Mouse (Mus musculus): ENCODE measurements around the gene Josd2. TPM values are rescaled to one million over a fixed set of nuclear protein-coding genes. Genes with fewer than 3 reads are reported as not detected.

The Josd2 gene
- polyA plus RNA-seq, 1 experiment from 2014 or later: 26.9 TPM

GRCm38 (mm10) chr7:44461503-44462217 is 6.1 kb upstream of the Josd2 start:
- Histone ChIP-seq H3K27me3 (ENCODE audit: control insufficient read depth, insufficient read depth, low read length) (no peaks in the 10 kb centered on the region), H3K9ac (replicated peaks; ENCODE audit: low read depth, low read length) (no peak overlapping the region), H3K27ac (ENCODE audit: low read depth, low read length) (no peak overlapping the region), H3K4me3 (ENCODE audit: low read depth, low read length) (no peak overlapping the region), H3K4me2 (ENCODE audit: low read depth, low read length) (no peak overlapping the region), H3K4me1 (ENCODE audit: control insufficient read depth, insufficient read depth, low read length) (peaks cover 17% of the 10 kb centered on the region), H3K9me3 (ENCODE audit: control insufficient read depth, low read length) (no peaks in the 10 kb centered on the region), H3K36me3 (ENCODE audit: control insufficient read depth, insufficient read depth, low read length) (peaks cover 46% of the 10 kb centered on the region)
- 56% methylated on average over 54 of the region's 57 CpGs for WGBS
- no peak for ATAC-seq (ENCODE audit: low read depth)

DNA sequence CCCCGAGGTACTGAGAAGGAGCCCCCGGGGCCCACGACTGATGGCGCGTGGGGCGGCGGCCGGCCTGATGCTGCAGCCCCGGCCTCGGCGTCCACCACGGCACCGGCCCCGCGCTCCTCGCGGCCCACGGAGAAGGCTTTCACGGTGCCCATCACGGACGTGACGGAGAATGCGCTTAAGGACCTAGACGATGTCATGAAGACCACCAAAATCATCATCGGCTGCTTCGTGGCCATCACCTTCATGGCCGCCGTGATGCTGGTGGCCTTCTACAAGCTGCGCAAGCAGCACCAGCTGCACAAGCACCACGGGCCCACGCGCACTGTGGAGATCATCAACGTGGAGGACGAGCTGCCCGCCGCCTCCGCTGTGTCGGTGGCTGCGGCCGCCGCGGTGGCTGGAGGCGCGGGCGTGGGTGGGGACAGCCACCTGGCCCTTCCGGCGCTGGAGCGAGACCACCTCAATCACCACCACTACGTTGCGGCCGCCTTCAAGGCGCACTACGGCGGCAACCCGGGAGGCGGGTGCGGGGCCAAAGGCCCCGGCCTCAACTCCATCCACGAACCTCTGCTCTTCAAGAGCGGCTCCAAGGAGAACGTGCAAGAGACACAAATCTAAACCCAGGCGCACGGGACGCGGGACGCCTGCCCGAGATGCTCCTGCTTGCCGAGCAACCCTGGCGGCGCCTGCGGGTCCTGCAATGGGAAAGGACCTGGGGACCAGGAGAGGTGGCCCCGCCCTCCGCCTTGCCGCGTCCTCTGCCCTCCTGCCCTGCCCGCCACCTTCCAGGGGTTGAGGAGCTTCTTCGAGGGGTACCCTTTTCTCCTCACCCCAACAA is 5.3 kb upstream of the Josd2 start:
- Histone ChIP-seq H3K9me3 (ENCODE audit: control insufficient read depth, low read length) (no peaks in the 10 kb centered on the region), H3K4me1 (ENCODE audit: control insufficient read depth, insufficient read depth, low read length) (peaks cover 17% of the 10 kb centered on the region), H3K36me3 (ENCODE audit: control insufficient read depth, insufficient read depth, low read length) (peaks cover 42% of the 10 kb centered on the region), H3K4me2 (ENCODE audit: low read depth, low read length) (no peak overlapping the region), H3K27ac (ENCODE audit: low read depth, low read length) (0 out of 2 replicates have a peak overlapping the region, but pooled peaks have one; percentile 5), H3K9ac (replicated peaks; ENCODE audit: low read depth, low read length) (no peak overlapping the region), H3K27me3 (ENCODE audit: control insufficient read depth, insufficient read depth, low read length) (no peaks in the 10 kb centered on the region), H3K4me3 (ENCODE audit: low read depth, low read length) (no peak overlapping the region)
- 14% methylated on average over 71 of the region's 77 CpGs for WGBS
- no peak for ATAC-seq (ENCODE audit: low read depth)

DNA sequence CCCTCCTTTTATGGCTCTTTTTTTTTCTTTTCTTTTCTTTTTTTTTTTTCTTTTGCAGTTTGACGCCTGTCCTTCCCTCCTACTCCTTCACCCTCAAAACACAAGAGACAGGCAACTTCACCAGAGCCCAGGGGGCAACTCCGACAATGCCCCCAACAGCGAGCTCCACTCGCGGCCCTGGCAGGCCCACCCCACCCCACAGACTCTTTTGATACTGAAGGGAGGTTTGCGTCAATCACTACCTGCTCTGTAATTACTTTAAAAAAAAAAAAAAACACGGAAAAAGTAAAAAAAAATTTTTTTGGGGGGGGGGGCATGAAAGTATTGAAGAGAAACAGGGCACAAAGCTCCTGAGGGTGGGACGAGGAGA is 4.7 kb upstream of the Josd2 start:
- Histone ChIP-seq H3K4me1 (ENCODE audit: control insufficient read depth, insufficient read depth, low read length) (peaks cover 17% of the 10 kb centered on the region), H3K27me3 (ENCODE audit: control insufficient read depth, insufficient read depth, low read length) (no peaks in the 10 kb centered on the region), H3K4me3 (ENCODE audit: low read depth, low read length) (no peak overlapping the region), H3K4me2 (ENCODE audit: low read depth, low read length) (no peak overlapping the region), H3K36me3 (ENCODE audit: control insufficient read depth, insufficient read depth, low read length) (peaks cover 42% of the 10 kb centered on the region), H3K9ac (replicated peaks; ENCODE audit: low read depth, low read length) (no peak overlapping the region), H3K9me3 (ENCODE audit: control insufficient read depth, low read length) (no peaks in the 10 kb centered on the region), H3K27ac (ENCODE audit: low read depth, low read length) (no peak overlapping the region)
- no peak for ATAC-seq (ENCODE audit: low read depth)
- WGBS: 37% methylated on average over 8 of the region's 8 CpGs

DNA sequence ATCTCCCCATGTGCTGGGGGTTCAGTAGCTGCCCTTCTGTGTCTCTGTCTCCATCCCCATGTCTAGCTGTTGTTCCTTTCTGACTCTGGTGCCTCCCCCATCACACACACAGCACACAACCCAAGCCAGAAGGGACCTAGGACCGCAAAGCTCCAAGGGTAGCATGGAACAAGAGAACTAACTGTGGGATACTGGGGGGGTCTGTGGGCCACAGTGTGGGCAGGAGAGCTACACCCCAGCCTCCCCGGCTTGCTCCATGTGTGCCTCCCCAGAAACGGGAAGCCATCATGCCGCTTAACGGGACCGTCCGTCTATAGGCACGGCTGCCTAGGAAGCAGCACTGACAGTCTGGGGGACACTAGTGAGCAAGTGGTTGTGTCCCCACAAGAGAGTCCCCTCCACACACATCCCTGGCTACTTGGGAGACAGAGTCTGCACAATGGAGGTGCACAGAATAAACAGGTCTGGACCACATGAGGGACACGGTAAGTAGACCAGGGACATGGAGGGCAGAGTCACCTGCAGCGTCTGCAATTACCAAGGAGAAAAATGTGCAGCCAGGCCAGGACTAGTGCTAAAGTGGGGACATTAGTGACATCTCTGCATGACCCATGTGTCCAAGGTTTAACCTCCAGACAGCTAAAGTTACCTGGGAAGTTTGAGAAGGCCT is 4.1 kb upstream of the Josd2 start:
- Histone ChIP-seq H3K27ac (ENCODE audit: low read depth, low read length) (no peak overlapping the region), H3K4me2 (ENCODE audit: low read depth, low read length) (no peak overlapping the region), H3K9me3 (ENCODE audit: control insufficient read depth, low read length) (no peaks in the 10 kb centered on the region), H3K27me3 (ENCODE audit: control insufficient read depth, insufficient read depth, low read length) (no peaks in the 10 kb centered on the region), H3K36me3 (ENCODE audit: control insufficient read depth, insufficient read depth, low read length) (peaks cover 42% of the 10 kb centered on the region), H3K4me3 (ENCODE audit: low read depth, low read length) (no peak overlapping the region), H3K4me1 (ENCODE audit: control insufficient read depth, insufficient read depth, low read length) (peaks cover 23% of the 10 kb centered on the region), H3K9ac (replicated peaks; ENCODE audit: low read depth, low read length) (no peak overlapping the region)
- no peak for ATAC-seq (ENCODE audit: low read depth)
- 85% methylated on average over 10 of the region's 10 CpGs for WGBS

GRCm38 (mm10) chr7:44464511-44464910 is 3.3 kb upstream of the Josd2 start:
- Histone ChIP-seq H3K27ac (ENCODE audit: low read depth, low read length) (peak overlapping the region; percentile 60; the same call in 1 of the 2 replicates), H3K27me3 (ENCODE audit: control insufficient read depth, insufficient read depth, low read length) (no peaks in the 10 kb centered on the region), H3K4me2 (ENCODE audit: low read depth, low read length) (no peak overlapping the region), H3K9me3 (ENCODE audit: control insufficient read depth, low read length) (no peaks in the 10 kb centered on the region), H3K36me3 (ENCODE audit: control insufficient read depth, insufficient read depth, low read length) (peaks cover 42% of the 10 kb centered on the region), H3K4me3 (ENCODE audit: low read depth, low read length) (no peak overlapping the region), H3K9ac (replicated peaks; ENCODE audit: low read depth, low read length) (no peak overlapping the region), H3K4me1 (ENCODE audit: control insufficient read depth, insufficient read depth, low read length) (peaks cover 28% of the 10 kb centered on the region)
- 5% methylated on average over 4 of the region's 4 CpGs for WGBS
- ATAC-seq (ENCODE audit: low read depth): no peak

- 53% methylated on average over 2 of the region's 2 CpGs for WGBS
- Histone ChIP-seq H3K9ac (replicated peaks; ENCODE audit: low read depth, low read length) (no peak within 1 kb of the TSS), H3K9me3 (ENCODE audit: control insufficient read depth, low read length) (no peaks in the 10 kb centered on the region), H3K4me1 (ENCODE audit: control insufficient read depth, insufficient read depth, low read length) (peaks cover 28% of the 10 kb centered on the region), H3K4me3 (ENCODE audit: low read depth, low read length) (no peak within 1 kb of the TSS), H3K36me3 (ENCODE audit: control insufficient read depth, insufficient read depth, low read length) (peaks cover 40% of the 10 kb centered on the region), H3K27ac (ENCODE audit: low read depth, low read length) (peak within 1 kb of the TSS; percentile 60), H3K27me3 (ENCODE audit: control insufficient read depth, insufficient read depth, low read length) (no peaks in the 10 kb centered on the region), H3K4me2 (ENCODE audit: low read depth, low read length) (no peak within 1 kb of the TSS)
- ATAC-seq (ENCODE audit: low read depth): no peak
Measured at GRCm38 (mm10) chr7:44465111-44465510, 2.7 kb upstream of the Josd2 start, which contains the start of gene Aspdh. Gene Aspdh, plus strand, starts transcription at chr7:44465391.

DNA sequence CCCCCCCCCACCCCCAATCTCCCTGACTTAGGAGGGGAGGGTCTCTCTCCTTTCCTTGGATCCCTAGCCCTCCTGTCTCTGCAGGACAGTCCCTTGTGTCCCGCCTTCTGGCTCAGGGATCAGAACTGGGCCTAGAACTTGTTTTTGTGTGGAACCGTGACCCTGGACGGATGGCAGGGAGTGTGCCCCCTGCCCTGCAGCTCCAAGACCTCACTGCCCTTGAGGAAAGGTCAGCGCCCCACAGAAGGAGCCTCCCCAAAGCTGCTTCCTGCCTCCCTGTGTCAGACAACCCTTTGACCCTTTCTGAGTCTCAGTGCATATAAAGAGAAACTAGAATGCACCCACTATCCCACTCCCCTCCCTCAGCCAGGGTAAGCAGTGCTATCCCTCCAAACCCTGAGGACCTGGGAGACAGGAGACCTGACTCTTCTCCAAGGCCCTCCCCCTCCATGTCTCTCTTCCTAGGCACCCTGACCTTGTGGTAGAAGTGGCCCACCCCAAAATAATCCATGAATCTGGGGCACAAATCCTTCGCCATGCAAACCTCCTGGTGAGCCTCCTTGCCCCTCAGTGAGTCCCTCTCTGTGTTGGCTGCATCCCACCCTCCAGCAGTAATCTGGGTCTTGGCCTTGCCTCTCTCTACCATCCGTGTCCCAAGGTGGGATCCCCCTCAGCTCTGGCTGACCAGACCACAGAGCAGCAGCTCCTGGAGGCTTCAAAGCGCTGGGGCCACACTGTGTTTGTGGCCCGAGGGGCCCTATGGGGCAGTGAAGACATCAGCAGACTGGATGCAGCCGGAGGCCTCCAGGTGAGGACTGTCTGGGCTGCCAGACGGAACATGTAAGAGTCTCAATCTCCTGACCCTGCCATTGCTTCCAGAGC is 1.5 kb upstream of the Josd2 start:
- 83% methylated on average over 10 of the region's 10 CpGs for WGBS

GRCm38 (mm10) chr7:44466888-44467311 is 880 bp upstream of the Josd2 start:
- peaks cover 22% of the 10 kb centered on the region for H3K36me3 ChIP-seq (ENCODE audit: control insufficient read depth, insufficient read depth, low read length)
- peak overlapping the region; percentile 89 for H3K27ac ChIP-seq (ENCODE audit: low read depth, low read length)
- no peaks in the 10 kb centered on the region for H3K9me3 ChIP-seq (ENCODE audit: control insufficient read depth, low read length)
- H3K4me3 ChIP-seq (ENCODE audit: low read depth, low read length): no peak overlapping the region
- H3K4me2 ChIP-seq (ENCODE audit: low read depth, low read length): peak overlapping the region; percentile 12; the same call in 1 of the 2 replicates
- WGBS: 81% methylated on average over 16 of the region's 16 CpGs
- H3K9ac ChIP-seq (replicated peaks; ENCODE audit: low read depth, low read length): 0 out of 2 replicates have a peak overlapping the region, but pooled peaks have one; percentile 11
- H3K27me3 ChIP-seq (ENCODE audit: control insufficient read depth, insufficient read depth, low read length): no peaks in the 10 kb centered on the region
- 0 out of 2 replicates have a peak, but pooled peaks have one; percentile 1 for ATAC-seq (ENCODE audit: low read depth)
- peaks cover 28% of the 10 kb centered on the region for H3K4me1 ChIP-seq (ENCODE audit: control insufficient read depth, insufficient read depth, low read length)

More for the DNA sequence above, 1.5 kb upstream of the Josd2 start:
- Histone ChIP-seq H3K4me2 (ENCODE audit: low read depth, low read length) (no peak overlapping the region), H3K4me1 (ENCODE audit: control insufficient read depth, insufficient read depth, low read length) (peaks cover 28% of the 10 kb centered on the region), H3K27ac (ENCODE audit: low read depth, low read length) (no peak overlapping the region; the same call in 1 of the 2 replicates), H3K27me3 (ENCODE audit: control insufficient read depth, insufficient read depth, low read length) (no peaks in the 10 kb centered on the region), H3K9ac (replicated peaks; ENCODE audit: low read depth, low read length) (no peak overlapping the region), H3K9me3 (ENCODE audit: control insufficient read depth, low read length) (no peaks in the 10 kb centered on the region), H3K4me3 (ENCODE audit: low read depth, low read length) (no peak overlapping the region), H3K36me3 (ENCODE audit: control insufficient read depth, insufficient read depth, low read length) (peaks cover 29% of the 10 kb centered on the region)
- no peak for ATAC-seq (ENCODE audit: low read depth)

Measured in neural tube, embryonic 14.5 days (tissue).